Mouse (Mus musculus) sigmoid colon, adult 10 weeks (tissue): ENCODE data around the gene Heatr5a. TPM values are rescaled to one million over a fixed set of nuclear protein-coding genes. Genes with fewer than 3 reads are reported as not detected.

Experiments used
- polyA plus RNA-seq: library from polyadenylated mRNA; stranded (reverse); fragments of 350-450 nt; fragmentation: Illumina TruSeq; extraction: RNeasy Lipid Tissue Mini Kit (QIAGEN cat#74804); gene quantifications from one replicate; pipeline ENCODE4 v1.2.3, GENCODE M21; 2014; ENCODE audit warnings: low read depth, low replicate concordance

Heatr5a gene
- 26.2 TPM for polyA plus RNA-seq

DNA sequence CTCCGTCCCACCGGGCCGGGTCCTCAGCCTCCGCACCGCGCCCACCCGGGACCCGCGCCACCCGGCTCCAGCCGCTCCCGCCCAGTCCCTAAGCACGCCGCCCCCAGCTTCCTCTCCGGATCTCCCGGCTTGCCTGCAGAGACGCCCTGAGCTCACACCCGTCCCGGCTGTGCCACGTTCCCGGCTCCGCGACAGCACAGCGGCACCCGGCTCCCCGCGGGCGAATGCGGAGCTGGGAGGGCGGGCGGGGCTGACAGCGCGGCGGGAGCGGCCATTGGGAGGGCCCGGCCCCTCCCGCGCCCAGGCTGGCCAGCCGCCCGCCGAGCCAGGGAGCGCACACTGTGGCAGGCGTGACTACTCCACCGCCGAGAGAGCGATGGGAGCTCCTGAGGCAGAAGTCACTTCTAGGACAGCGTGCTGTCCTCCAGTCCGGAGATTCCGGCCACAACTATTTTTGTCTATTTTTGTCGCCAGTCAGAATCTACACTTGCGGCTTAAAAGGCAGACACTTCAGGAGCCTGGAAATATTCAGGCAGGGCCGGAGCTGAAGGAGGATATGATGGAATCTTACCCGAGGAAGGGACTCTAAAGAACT lies at the start of gene Heatr5a:
Gene Heatr5a, minus strand, starts transcription at position 252 of the 595 bp plus-strand sequence.

GRCm38 (mm10) chr12:52005877-52006632 lies 34.9 kb upstream of the Heatr5a start, which contains the start of gene Dtd2:
Dtd2 (minus strand) TSS chr12:52006501.

DNA sequence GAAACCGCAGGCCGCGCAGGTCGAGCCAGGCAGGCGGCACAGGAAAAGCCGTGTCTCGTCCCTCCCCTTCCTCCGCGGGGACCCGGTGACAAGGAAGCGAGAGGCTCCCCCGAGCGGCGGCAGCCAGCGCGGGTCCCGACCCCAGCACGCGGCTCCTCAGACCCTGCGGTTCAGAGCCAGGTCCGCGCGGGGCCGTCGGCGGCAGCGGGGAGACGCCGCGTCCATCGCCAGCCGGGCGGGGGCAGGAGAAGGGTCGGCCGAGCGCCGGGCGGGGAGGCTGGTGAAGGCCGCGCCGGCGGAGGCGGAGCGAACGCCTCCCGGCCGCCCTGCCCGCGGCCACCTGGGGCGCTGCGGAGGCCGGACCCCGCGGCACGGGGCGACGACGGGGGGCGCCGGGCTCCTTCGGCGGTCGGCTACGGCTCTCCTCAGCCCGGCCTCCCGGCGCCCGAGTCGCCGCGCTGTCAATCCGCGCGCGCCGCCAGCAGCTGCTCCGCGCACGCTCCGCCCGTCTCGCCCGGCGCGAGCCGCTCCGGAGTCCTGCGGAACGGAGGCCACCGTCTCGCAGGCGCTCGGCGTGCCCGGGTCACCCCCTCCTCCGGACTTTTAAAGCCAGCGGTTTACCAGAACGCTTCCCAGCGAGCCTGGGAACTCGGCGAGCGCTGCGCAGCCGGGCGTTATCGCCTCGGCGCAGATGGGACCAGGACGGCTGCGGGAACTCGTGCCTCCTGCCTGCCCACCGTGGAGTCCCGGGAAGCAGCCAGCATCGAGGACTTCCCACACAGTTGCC lies 141.6 kb downstream of the Heatr5a start, which contains the start of gene Hectd1:
Gene Hectd1, minus strand, starts transcription at position 247 of the 787 bp plus-strand sequence.

Other genes starting within 250 kb of the Heatr5a start
- 89.6 TPM for gene Hectd1, start 141.8 kb downstream of the Heatr5a start, polyA plus RNA-seq
- 7.3 TPM for gene Dtd2, start 35.2 kb upstream of the Heatr5a start, polyA plus RNA-seq
- not detected for gene Gpr33, start 56.7 kb upstream of the Heatr5a start, polyA plus RNA-seq
- gene Nubpl, start 126.4 kb upstream of the Heatr5a start, polyA plus RNA-seq, result 7.1 TPM